Mouse (Mus musculus): Measurements from ENCODE around the gene Mcm9.

DNA sequence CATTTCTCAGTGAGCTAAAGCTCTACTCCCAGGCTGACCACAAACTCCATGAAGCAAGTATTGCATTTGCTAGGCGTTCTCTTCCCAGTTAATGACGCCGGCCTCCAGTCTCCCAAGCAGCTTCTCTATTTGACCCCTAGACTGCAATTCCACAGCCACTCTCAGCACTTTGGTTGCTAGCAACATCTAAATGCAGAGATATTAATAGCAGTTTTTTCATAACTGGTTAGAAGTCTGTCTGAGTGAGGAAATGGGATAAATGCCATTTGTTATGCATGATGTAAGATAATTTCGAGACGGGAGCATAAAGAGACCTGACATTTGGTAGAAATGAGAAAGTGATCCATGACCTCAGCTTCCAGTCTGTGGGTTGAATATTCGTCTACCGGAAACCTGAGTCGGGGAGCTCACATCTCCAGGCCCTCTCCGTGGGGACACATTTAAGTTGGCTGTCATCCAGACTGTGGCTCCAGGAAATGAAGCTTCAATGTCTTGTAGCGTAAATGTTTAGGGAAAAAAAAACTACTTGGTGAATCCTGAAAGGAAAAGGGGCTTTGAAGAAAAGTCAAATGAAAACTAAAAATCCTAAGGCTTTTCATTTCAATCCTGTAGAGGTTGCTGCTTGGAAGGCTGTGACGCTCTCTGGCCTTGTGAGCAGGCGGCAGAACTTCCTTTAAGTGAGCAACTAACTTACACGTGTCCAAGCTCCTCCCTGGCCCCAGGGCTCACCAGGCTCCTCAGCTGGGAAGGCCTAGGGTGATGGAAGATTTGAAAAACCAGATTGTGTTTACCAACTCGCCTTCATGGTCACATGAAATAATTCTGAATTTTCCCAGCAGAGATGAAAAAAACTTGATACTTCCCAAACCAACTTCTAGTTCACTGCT, 110.9 kb downstream of the Mcm9 start:
- no peak for TF ChIP-seq CTCF (IDR thresholded peaks at IDR 0.05; ENCODE audit: borderline replicate concordance, insufficient read depth, low read length)
- TF ChIP-seq POLR2A (IDR thresholded peaks at IDR 0.05; ENCODE audit: low read depth, low read length) = no peak
